Mouse (Mus musculus): ENCODE data around the gene Gm26558. TPM values are rescaled to one million over a fixed set of nuclear protein-coding genes. Genes with fewer than 3 reads are reported as not detected.
A peak's percentile ranks its signal among the peaks of the same experiment; 100 is the strongest.

Gm26558 gene
- under 1 TPM; 0.80 to 0.87 TPM for total RNA-seq (2021)
- long read RNA-seq = 0 reads

DNA sequence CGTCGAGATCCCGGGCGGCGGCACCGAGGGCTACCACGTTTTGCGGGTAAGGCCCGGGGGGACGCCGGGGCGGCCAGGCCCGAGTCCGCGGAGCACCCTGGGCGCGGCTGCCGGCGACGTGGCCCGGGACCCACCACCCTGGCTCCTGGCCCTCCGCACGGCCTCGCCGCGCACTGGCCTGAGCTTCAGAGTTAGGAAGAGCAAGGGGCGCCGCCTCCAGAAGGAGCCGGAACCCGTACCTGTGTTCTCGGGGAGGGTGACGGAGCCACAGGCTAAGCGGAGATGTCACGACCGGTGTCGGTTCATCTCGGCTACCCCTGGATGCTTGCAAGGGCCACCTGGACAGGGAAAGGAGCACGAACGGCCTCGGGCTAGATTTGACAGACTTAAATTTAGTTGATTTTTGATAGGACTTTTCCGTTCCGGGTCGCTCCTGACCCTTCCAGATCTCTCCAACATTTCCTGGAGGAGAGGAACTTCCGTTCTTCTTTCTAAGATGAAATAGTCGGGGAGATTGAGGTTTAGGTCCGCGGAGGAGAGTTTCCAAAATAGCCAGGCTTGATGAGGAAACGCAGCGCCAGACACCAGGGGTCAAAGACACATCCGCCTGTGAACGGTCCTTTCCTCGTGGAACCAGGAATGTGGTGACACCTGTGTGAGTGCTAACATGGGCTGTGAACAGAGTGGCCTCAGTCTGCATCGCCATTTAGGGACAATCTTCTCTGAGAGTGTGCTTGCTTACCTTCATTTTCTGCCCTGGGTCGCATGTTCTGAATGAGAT lies at the start of gene Gm26558:
Gene Gm26558 (minus strand): TSS at position 394 of the 781 bp plus-strand sequence.
- no peak for DNase-seq (ENCODE audit: low spot score in 2 of 2)

DNA sequence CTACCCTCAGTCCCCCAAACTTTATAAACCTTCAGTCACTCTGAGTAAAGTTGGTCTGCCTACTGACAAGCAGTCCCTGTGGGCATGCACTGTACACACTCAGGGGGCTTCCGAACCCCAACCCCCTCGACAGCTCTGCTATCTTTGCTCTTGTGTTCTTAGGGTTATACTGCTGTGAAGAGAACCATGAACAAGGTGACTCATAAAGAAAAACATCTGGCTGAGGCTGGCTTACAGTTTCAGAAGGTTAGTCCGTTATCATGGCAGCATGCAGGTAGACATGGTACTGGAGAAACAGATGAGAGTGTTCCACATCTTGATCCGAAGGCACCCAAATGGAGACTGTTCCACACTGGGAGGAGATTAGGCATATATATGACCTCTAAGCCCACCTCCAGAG lies 49.0 kb upstream of the Gm26558 start:
- no peak for DNase-seq (ENCODE audit: low spot score in 2 of 2)

GRCm38 (mm10) chr2:70710236-70710635 lies 48.3 kb upstream of the Gm26558 start:
- no peak for DNase-seq (ENCODE audit: low spot score in 2 of 2)

DNA sequence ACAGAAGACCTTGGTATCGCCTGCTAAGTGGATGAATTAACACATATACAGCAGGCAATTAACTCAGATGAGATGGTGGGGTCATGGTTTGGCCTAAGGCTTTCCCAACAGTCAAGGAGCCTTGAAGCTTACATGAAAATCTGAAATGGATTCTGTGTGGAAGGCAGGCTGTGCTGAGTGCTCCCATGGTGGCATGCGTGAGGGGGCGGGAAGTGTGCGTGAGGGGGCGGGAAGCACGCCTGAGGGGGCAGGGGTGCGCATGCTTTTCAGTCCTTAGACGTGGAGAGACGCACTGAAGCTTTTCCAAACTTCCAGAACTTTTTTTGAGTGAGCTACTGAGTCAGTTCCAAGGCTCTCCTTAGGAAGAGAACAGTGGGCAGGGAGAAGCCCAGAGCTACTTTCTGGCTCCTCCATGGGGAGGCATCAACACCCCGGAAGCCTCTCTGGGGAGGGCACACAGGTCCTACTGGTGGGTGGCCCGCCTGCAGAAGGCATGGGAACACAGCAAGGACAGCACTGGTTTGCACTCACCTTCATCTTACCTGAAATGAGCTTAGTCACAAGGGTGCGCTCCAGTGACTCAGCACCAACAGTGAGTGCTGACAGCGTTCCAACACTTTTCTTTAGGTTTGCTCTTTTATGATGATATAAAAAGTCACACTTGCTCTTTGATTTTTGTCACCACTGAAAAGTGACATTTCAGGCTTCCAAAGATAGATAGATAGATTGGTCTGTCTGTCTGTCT lies 47.2 kb upstream of the Gm26558 start:
- no peak for DNase-seq (ENCODE audit: low spot score in 2 of 2)

GRCm38 (mm10) chr2:70702403-70702802 lies 40.5 kb upstream of the Gm26558 start:
- DNase-seq (ENCODE audit: low spot score in 2 of 2) = no peak

DNA sequence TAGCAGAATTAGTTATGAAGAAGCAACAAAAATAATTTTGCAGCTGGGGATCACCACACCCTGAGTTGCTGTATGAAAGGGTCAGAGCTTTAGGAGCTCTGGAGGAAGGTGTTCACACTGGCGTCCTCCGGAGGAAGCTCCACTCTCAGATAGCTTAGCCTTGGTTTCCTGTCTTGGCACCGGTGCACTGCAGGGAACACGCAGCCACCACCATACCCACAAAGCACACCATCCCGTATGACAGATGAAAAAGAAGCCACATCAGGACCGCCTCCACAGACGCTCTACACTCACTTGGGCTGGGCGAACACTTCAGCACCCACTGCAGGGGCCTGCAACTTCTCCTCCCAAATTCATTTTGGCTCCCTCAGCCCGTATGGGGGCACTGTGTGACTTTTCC lies 39.7 kb upstream of the Gm26558 start:
- DNase-seq (ENCODE audit: low spot score in 2 of 2) = no peak

DNA sequence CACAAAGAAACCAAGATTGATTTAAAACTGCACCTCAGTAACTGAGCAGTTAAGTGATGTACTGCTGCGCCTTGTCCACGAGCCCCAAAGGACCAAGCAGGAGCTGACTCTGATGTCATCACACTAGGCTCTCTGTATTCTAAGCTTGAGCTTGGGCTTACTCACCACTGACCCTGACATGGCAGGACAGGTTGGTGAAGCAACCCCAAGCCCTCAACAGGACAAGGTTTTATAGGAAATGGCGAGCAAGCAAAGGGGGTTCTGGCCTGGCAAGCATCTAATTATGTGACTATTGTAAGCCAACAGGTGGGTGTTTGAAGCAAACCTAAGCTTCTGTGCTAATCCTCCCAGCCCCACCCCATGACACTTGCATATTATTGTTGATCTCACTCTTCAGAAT lies 38.9 kb upstream of the Gm26558 start:
- DNase-seq (ENCODE audit: low spot score in 2 of 2) = no peak

- no peak for DNase-seq (ENCODE audit: low spot score in 2 of 2)
These were observed 33.8 kb upstream of the Gm26558 start for GRCm38 (mm10) chr2:70695712-70696111.

DNA sequence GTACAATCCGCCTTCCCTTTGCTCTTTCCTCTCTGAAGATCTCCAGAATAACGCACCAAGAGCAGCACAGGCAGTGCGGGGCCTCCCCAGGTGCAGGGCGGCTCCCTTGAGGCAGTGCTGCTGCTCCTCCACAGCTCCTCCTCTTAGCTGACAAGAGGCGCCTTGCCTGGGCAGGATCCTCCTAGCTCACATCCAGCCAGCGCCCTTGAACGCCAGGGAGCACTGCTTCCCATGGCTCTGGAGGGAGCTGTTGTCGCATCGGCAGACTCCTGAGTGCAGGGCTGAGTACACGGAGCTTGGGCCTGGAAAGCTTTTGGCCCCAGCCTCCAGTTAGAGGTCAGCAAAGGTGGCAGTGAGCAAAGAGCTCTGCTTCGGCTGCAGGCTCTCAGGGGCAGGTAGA lies 28.3 kb upstream of the Gm26558 start:
- DNase-seq (ENCODE audit: low spot score in 2 of 2) = no peak

DNA sequence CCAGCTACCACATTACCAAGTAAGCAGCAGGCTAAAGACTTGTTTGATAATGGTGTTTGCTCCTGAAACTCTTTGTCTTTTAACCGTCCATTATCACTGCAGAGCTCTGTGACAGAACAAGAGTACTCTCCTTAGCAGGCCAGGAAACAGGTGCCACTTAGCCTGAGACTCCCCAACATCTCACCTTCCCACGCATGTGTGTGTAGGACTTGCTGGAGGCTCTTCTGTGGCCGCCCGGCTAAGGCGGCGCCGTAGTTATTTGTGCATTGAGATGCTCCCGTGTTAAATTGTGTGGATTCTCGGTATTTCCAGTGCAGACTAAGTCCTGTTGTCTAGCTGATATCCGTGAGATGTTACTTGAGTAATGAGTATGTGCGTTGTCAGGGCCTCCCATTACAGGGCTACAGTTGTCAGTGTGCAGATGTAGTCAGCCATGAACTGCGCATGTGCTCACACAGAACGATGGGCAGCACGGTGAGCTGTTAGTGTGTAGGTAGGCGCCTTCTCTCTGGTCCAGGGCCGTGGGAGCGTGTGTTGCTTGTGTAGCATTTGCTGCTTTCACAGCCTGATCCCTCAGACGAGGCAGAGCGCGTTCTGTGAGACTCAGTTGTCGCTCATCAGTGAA lies 26.7 kb upstream of the Gm26558 start:
- DNase-seq (ENCODE audit: low spot score in 2 of 2) = no peak

GRCm38 (mm10) chr2:70682324-70682723 lies 20.4 kb upstream of the Gm26558 start:
- no peak for DNase-seq (ENCODE audit: low spot score in 2 of 2)

- no peak for DNase-seq (ENCODE audit: low spot score in 2 of 2)
These were observed 11.7 kb upstream of the Gm26558 start for GRCm38 (mm10) chr2:70673445-70674126.

GRCm38 (mm10) chr2:70672476-70672875 lies 10.6 kb upstream of the Gm26558 start:
- DNase-seq (ENCODE audit: low spot score in 2 of 2) = no peak

DNA sequence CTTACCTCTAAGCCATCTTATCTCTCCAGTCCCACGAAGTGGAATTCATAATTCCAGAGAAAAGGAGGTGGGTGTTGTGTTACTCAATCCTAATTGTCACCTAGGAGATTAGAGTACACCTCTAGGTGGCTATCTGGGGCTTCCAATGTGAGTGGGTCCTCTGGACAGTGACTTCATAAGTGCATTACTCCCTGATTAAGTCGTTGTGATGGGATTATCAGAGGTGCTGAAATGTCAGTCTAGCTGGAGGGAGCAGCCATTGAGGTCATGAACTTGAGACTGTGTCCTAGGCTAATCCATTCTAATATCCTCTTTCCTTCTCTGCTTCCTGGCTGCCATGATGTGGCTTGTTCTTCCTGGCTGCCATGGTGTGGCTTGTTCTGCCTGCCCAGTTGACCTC lies 8.0 kb upstream of the Gm26558 start:
- no peak for DNase-seq (ENCODE audit: low spot score in 2 of 2)

DNA sequence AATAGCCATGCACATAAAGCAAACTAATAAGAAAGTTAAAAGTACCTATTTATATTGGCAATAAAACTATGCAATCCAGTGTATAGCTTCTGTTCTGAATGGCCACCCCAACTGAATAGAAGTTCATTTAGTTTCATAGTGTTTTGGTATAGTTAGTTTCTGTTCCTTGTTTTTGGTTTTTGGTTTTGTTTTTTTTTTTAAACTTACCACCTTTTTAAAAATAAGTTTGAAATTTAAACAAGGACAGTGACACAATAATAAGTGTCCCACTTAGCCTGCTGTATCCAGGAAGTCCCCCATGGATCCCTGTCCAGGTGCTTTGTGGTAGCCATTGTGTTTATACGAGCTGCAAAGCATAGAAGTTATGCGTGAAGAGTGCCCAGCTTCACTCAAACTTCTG lies 7.3 kb upstream of the Gm26558 start:
- no peak for DNase-seq (ENCODE audit: low spot score in 2 of 2)

- no peak for DNase-seq (ENCODE audit: low spot score in 2 of 2)
These were observed 5.1 kb upstream of the Gm26558 start for GRCm38 (mm10) chr2:70667016-70667415.

DNA sequence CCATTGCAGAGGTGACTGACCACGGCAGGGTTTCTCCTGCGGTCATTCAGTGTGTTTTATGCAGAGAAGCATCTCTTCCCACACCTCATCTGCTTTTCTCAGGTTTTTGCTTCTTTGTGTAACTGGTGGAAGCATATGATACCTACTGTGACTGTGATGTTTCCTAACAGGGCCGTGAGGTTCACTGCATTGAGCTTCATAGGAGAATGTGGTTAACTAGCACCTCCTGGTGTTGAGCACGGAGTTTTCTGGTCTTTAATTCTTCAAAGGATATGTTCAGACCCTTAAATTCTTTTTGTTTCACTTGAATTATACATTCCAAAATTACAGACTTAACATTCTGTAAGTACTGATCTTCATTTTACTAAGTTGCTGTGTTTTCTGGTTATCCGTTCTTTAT lies 1.9 kb upstream of the Gm26558 start:
- no peak for DNase-seq (ENCODE audit: low spot score in 2 of 2)

DNA sequence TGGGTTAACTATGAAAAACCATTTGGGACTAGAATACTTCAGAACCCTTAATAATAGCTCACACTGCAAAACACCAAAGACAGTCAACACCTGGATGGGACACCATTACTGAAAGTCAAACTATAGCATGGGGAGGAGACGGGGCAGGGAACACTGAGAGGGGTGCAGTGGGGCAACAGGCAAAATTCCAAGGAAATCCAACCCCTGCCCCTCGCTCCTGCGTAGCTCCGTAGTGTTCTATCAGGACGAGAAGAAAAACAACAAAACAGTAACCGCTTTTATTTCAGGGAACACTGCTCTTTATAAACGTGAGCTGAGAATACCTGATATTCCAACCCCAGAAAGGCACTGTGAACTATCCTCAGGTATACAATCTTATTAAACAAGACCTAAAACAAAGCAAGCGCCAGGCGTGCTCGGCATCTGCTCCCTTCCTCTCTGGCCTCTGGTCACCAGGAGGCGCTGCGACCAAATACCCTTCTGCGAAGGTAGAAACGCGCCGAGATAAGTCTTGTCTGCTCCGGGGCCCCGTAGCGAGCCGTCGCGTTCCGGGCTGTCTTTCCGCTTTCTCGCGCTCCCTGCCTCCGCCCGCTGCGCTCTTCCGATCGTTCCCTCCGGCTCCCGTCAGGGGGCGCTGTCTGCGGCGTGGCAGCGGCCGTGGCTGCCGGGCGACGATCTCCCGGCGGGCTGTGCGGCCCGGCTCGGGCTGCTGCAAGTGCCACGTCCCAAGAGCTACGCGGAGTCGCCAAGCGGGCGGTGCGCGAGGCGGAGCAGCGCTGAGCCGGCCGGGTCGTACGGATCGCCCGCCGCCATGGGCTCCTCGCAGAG lies 807 bp downstream of the Gm26558 start, which contains the start of gene Gorasp2:
Gene Gorasp2 (plus strand): TSS at position 690 of the 828 bp plus-strand sequence.
- peak; percentile 95 to 97 for DNase-seq (ENCODE audit: low spot score in 2 of 2)

DNA sequence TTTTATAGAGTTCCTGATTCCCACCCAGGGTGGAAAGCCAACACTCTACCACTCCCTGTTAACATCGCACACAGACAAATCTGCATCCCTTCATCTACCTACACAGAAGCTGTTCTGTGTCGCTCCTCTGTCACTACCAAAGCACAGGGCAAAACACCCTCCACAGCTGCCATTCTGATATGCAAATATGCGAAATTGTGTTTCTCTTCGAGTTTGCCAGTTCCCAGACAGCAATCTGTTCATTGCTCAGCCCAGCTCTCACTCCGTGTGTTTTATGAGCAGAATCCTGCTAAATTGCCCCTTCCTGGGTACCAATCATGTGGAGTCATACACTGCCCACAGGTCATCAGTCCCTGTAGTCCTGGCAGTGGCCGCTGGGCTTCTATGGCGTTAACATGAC lies 4.8 kb downstream of the Gm26558 start:
- DNase-seq (ENCODE audit: low spot score in 2 of 2) = peak in 1 of 2 experiments; percentile 27

GRCm38 (mm10) chr2:70651820-70652219 lies 10.1 kb downstream of the Gm26558 start:
- no peak for DNase-seq (ENCODE audit: low spot score in 2 of 2)

GRCm38 (mm10) chr2:70649471-70649870 lies 12.4 kb downstream of the Gm26558 start:
- DNase-seq (ENCODE audit: low spot score in 2 of 2) = no peak
